Mouse (Mus musculus): ENCODE measurements at regions not wholly inside any gene's neighbourhood (a gene's known extent, or its start where the extent isn't known, plus 50 kb on each side); places are given as distances from the start of the nearest gene placed in this dataset.

- no peak for DNase-seq
Measured at GRCm38 (mm10) chr1:124652872-124653271, 607.5 kb upstream of the Dpp10 start.

- DNase-seq: no peak
Measured at GRCm38 (mm10) chr1:124652251-124652861, 607.0 kb upstream of the Dpp10 start.

GRCm38 (mm10) chr1:124635246-124635768, 589.9 kb upstream of the Dpp10 start:
- no peak for DNase-seq

- no peak for DNase-seq
Measured at GRCm38 (mm10) chr1:124630084-124630483, 584.7 kb upstream of the Dpp10 start.

GRCm38 (mm10) chr1:124584620-124585019, 539.3 kb upstream of the Dpp10 start:
- no peak for DNase-seq
